Mouse (Mus musculus) myocyte (in vitro differentiated cells): ENCODE results near the gene Atcay. TPM values are rescaled to one million over a fixed set of nuclear protein-coding genes. Genes with fewer than 3 reads are reported as not detected.
A peak's percentile ranks its signal among the peaks of the same experiment; 100 is the strongest.
"Not testable (repeated sequence)": the region's sequence is repeated elsewhere in the genome, so short reads cannot be mapped to it uniquely, and the experiment has no call there.

Experiments
- H3K27me3 ChIP-seq: one replicate; pipeline ENCODE4 v1.6.1; 2011; ENCODE audit not compliant: control insufficient read depth, insufficient read depth, insufficient read length
- H3K36me3 ChIP-seq: one replicate; pipeline ENCODE4 v1.6.1; 2011; ENCODE audit not compliant: control insufficient read depth, insufficient read depth
- H3K4me2 ChIP-seq: one replicate; pipeline ENCODE4 v1.6.1; 2011; ENCODE audit warnings: low read depth, control low read depth
- H3K4me3 ChIP-seq: one replicate; pipeline ENCODE4 v1.5.1; 2011; ENCODE audit warnings: mild to moderate bottlenecking, control low read depth, moderate library complexity
- H3K79me2 ChIP-seq: one replicate; pipeline ENCODE4 v1.6.1; 2011; ENCODE audit not compliant: control insufficient read depth, insufficient read depth
- H3ac ChIP-seq: one replicate; pipeline ENCODE4 v1.6.1; 2011; ENCODE audit not compliant: control insufficient read depth, insufficient read length
- CEBPB ChIP-seq: IDR thresholded peaks from 2 replicates; pipeline ENCODE4 v1.6.1; 2011; ENCODE audit warnings: mild to moderate bottlenecking, moderate library complexity; ENCODE audit not compliant: poor library complexity, insufficient read depth, severe bottlenecking
- E2F4 ChIP-seq: IDR thresholded peaks from one replicate; pipeline ENCODE4 v1.6.1; 2011; ENCODE audit warnings: mild to moderate bottlenecking, control low read depth, moderate library complexity; ENCODE audit not compliant: insufficient read depth
- MAX ChIP-seq: IDR thresholded peaks from one replicate; pipeline ENCODE4 v1.6.1; 2011; ENCODE audit warnings: low read depth, mild to moderate bottlenecking, control low read depth
- MYOD1 ChIP-seq, 3 experiments: IDR thresholded peaks; one replicate each; pipeline ENCODE4 v1.6.1; 2011; ENCODE audit warnings: control low read depth in 2 of 3, low read depth in 2 of 3, mild to moderate bottlenecking in 2 of 3, moderate library complexity in 1 of 3; ENCODE audit not compliant: insufficient read length in 2 of 3, control insufficient read depth in 1 of 3
- MYOG ChIP-seq, 3 experiments: IDR thresholded peaks; one replicate each; pipeline ENCODE4 v1.6.1; 2011; ENCODE audit warnings: control low read depth in 2 of 3, low read depth in 2 of 3, mild to moderate bottlenecking in 2 of 3; ENCODE audit not compliant: insufficient read length in 2 of 3, control insufficient read depth in 1 of 3, insufficient read depth in 1 of 3
- POLR2A ChIP-seq: IDR thresholded peaks from one replicate; pipeline ENCODE4 v1.6.1; 2011; ENCODE audit warnings: low read depth, mild to moderate bottlenecking, control low read depth, moderate library complexity; ENCODE audit not compliant: insufficient read length
- POLR2AphosphoS2 ChIP-seq: IDR thresholded peaks from one replicate; pipeline ENCODE4 v1.6.1; 2011; ENCODE audit warnings: low read depth, control low read depth; ENCODE audit not compliant: insufficient read length
- REST ChIP-seq: IDR thresholded peaks from one replicate; pipeline ENCODE4 v1.6.1; 2011; ENCODE audit warnings: mild to moderate bottlenecking, control low read depth, moderate library complexity; ENCODE audit not compliant: insufficient read depth, insufficient read length
- SRF ChIP-seq: IDR thresholded peaks from one replicate; pipeline ENCODE4 v1.6.1; 2011; ENCODE audit warnings: low read depth; ENCODE audit not compliant: control insufficient read depth, insufficient read length
- TCF12 ChIP-seq: IDR thresholded peaks from one replicate; pipeline ENCODE4 v1.6.1; 2011; ENCODE audit warnings: mild to moderate bottlenecking, control low read depth; ENCODE audit not compliant: poor library complexity, insufficient read depth, severe bottlenecking
- TCF3 ChIP-seq: IDR thresholded peaks from one replicate; pipeline ENCODE4 v1.6.1; 2011; ENCODE audit warnings: low read depth, control low read depth; ENCODE audit not compliant: insufficient read length
- USF1 ChIP-seq: IDR thresholded peaks from one replicate; pipeline ENCODE4 v1.6.1; 2011; ENCODE audit warnings: low read depth, mild to moderate bottlenecking, control low read depth, moderate library complexity
- polyA plus RNA-seq: library from polyadenylated mRNA; unstranded; fragments of >200 nt; fragmentation: generic; extraction: Trizol; gene quantifications from one replicate; pipeline ENCODE4 v1.2.1, GENCODE M21; 2012; ENCODE audit warnings: missing spikeins

The Atcay gene
- polyA plus RNA-seq, 1 experiment: 0.11 TPM

- Histone ChIP-seq H3K4me2 (no peak overlapping the region), H3K4me3 (no peak overlapping the region), H3K36me3 (peaks cover 5% of the 10 kb centered on the region), H3ac (no peak overlapping the region), H3K79me2 (peaks cover 23% of the 10 kb centered on the region), H3K27me3 (no peaks in the 10 kb centered on the region)
- TF ChIP-seq POLR2A (peak; percentile 24), USF1 (no peak), MYOD1 (IDR thresholded peaks at IDR 0.05; ENCODE audit: control insufficient read depth in 1 of 3, insufficient read length in 2 of 3, low read depth in 2 of 3) (no peak), POLR2AphosphoS2 (peak; percentile 32)
Measured at GRCm38 (mm10) chr10:81187161-81187560, 43.5 kb downstream of the Atcay start.

GRCm38 (mm10) chr10:81184765-81185164 lies 45.9 kb downstream of the Atcay start:
- H3K36me3 ChIP-seq: peaks cover 22% of the 10 kb centered on the region
- no peak overlapping the region for H3K4me3 ChIP-seq
- peaks cover 29% of the 10 kb centered on the region for H3K79me2 ChIP-seq
- peak overlapping the region; percentile 81 for H3K4me2 ChIP-seq
- H3ac ChIP-seq: no peak overlapping the region
- TF ChIP-seq SRF: no peak
- TF ChIP-seq TCF3: no peak
- no peak for TF ChIP-seq MAX
- no peak for TF ChIP-seq E2F4
- TF ChIP-seq POLR2A: no peak
- no peak for TF ChIP-seq TCF12
- no peak for TF ChIP-seq MYOD1 (IDR thresholded peaks at IDR 0.05; ENCODE audit: control insufficient read depth in 1 of 3, insufficient read length in 2 of 3, low read depth in 2 of 3)
- no peak for TF ChIP-seq REST
- no peak for TF ChIP-seq MYOG (IDR thresholded peaks at IDR 0.05; ENCODE audit: control insufficient read depth in 1 of 3, insufficient read depth in 1 of 3, insufficient read length in 2 of 3, low read depth in 2 of 3)
- no peak for TF ChIP-seq POLR2AphosphoS2
- no peak for TF ChIP-seq USF1
- TF ChIP-seq CEBPB: no peak
- no peaks in the 10 kb centered on the region for H3K27me3 ChIP-seq

GRCm38 (mm10) chr10:81183805-81184204 lies 46.8 kb downstream of the Atcay start, which contains the start of gene 4930442H23Rik:
TSS of gene 4930442H23Rik (minus strand) at chr10:81183849.
- Histone ChIP-seq H3K79me2 (peaks cover 38% of the 10 kb centered on the region), H3K4me2 (peak within 1 kb of the TSS; percentile 81), H3K27me3 (no peaks in the 10 kb centered on the region), H3K36me3 (peaks cover 30% of the 10 kb centered on the region), H3ac (peak within 1 kb of the TSS; percentile 30), H3K4me3 (peak within 1 kb of the TSS; percentile 66)
- TF ChIP-seq CEBPB (no peak), MYOD1 (IDR thresholded peaks at IDR 0.05; ENCODE audit: control insufficient read depth in 1 of 3, insufficient read length in 2 of 3, low read depth in 2 of 3) (no peak), E2F4 (no peak), MYOG (IDR thresholded peaks at IDR 0.05; ENCODE audit: control insufficient read depth in 1 of 3, insufficient read depth in 1 of 3, insufficient read length in 2 of 3, low read depth in 2 of 3) (no peak), REST (no peak), POLR2AphosphoS2 (no peak), SRF (no peak)

GRCm38 (mm10) chr10:81182336-81183333 lies 48.0 kb downstream of the Atcay start, which contains the start of gene Dapk3:
TSS of gene Dapk3 (plus strand) at chr10:81183005.
- Histone ChIP-seq H3K4me3 (peak within 1 kb of the TSS; percentile 66), H3K36me3 (peaks cover 41% of the 10 kb centered on the region), H3K27me3 (no peaks in the 10 kb centered on the region), H3ac (peak within 1 kb of the TSS; percentile 30), H3K79me2 (peaks cover 50% of the 10 kb centered on the region), H3K4me2 (peak within 1 kb of the TSS; percentile 81)
- TF ChIP-seq POLR2AphosphoS2 (peak; percentile 99), POLR2A (peak; percentile 84), MYOD1 (IDR thresholded peaks at IDR 0.05; ENCODE audit: control insufficient read depth in 1 of 3, insufficient read length in 2 of 3, low read depth in 2 of 3) (no peak), REST (no peak)

- H3K4me2 ChIP-seq, H3ac ChIP-seq, H3K4me3 ChIP-seq, H3K27me3 ChIP-seq: not testable (repeated sequence)
- peaks cover 45% of the 10 kb centered on the region for H3K36me3 ChIP-seq
- H3K79me2 ChIP-seq: peaks cover 57% of the 10 kb centered on the region
- peak; percentile 23 for TF ChIP-seq POLR2A
Measured at GRCm38 (mm10) chr10:81181860-81182259, 48.8 kb downstream of the Atcay start.
